Comparison of ENCODE assay signal across 40 mouse cellular contexts in the genomic region with DNA sequence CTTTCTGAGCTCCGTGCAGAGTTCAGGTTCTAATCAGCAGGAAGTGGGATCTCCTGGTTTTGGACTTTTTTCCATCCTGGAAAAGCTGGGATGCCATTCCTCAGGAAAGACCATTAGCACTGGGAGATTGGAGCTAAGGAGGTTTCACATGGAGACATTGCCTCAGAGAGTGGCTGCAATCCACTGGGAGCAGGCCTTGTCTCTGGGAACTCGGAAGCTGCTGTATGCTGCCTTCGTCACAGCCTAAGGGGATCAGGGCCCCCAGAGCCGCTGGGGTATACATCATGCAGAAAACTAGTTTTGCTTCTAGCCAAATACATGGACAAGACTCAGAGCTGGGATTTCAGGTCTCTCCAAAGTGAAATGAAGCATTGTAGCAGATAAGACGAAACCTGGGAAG. TPM values are rescaled to one million over a fixed set of nuclear protein-coding genes. Genes with fewer than 3 reads are reported as not detected.
"Had no signal": no experiment of that assay in that cellular context is flagged by ENCODE, and none has a peak within 500 bp of the region (broad histone marks: within the 10 kb centered on the region; RNA-seq: fewer than 3 reads in every experiment).

No protein-coding gene starts in this region.

- H3K4me2 ChIP-seq: heart, embryonic 11.5 days; heart, embryonic 12.5 days; heart, embryonic 13.5 days; heart, embryonic 15.5 days; hindbrain, embryonic 12.5 days; hindbrain, embryonic 13.5 days; hindbrain, embryonic 14.5 days; hindbrain, embryonic 15.5 days; intestine, embryonic 15.5 days; kidney, embryonic 15.5 days had no signal

- H3K4me1 ChIP-seq: heart, embryonic 15.5 days; hindbrain, embryonic 10.5 days; hindbrain, embryonic 12.5 days; hindbrain, embryonic 13.5 days; hindbrain, embryonic 15.5 days; intestine, embryonic 15.5 days had no signal

- H3K27me3 ChIP-seq: heart, embryonic 12.5 days; heart, embryonic 15.5 days; hindbrain, embryonic 12.5 days; hindbrain, embryonic 13.5 days; hindbrain, embryonic 15.5 days; intestine, embryonic 15.5 days had no signal

- H3K9ac ChIP-seq: heart, embryonic 12.5 days; heart, embryonic 13.5 days; heart, embryonic 15.5 days; hindbrain, embryonic 12.5 days; hindbrain, embryonic 13.5 days; hindbrain, embryonic 14.5 days; hindbrain, embryonic 15.5 days; intestine, embryonic 15.5 days; kidney, embryonic 15.5 days had no signal

- H3K27ac ChIP-seq: heart, embryonic 13.5 days; heart, embryonic 15.5 days; hindbrain, embryonic 10.5 days; hindbrain, embryonic 12.5 days; hindbrain, embryonic 13.5 days; hindbrain, embryonic 14.5 days; hindbrain, embryonic 15.5 days; hindbrain, postnatal 0 days; intestine, embryonic 15.5 days; kidney, embryonic 15.5 days; kidney, postnatal 0 days; layer of hippocampus, adult 2 months; left cerebral cortex, adult 2 months had no signal

- H3K36me3 ChIP-seq: heart, embryonic 12.5 days; heart, embryonic 13.5 days; heart, embryonic 15.5 days; hindbrain, embryonic 10.5 days; hindbrain, embryonic 12.5 days; hindbrain, embryonic 13.5 days; hindbrain, embryonic 15.5 days; intestine, embryonic 15.5 days; kidney, embryonic 15.5 days had no signal

- H3K9me3 ChIP-seq: heart, embryonic 12.5 days; heart, embryonic 13.5 days; heart, embryonic 15.5 days; hindbrain, embryonic 10.5 days; hindbrain, embryonic 12.5 days; hindbrain, embryonic 13.5 days; hindbrain, embryonic 15.5 days; intestine, embryonic 15.5 days; kidney, embryonic 15.5 days had no signal

- DNase-seq: heart, postnatal 10 days; heart, postnatal 14 days; heart, postnatal 36 days; heart, postnatal 4 days; kidney, adult 11 months; kidney, adult 18-20 months; kidney, adult 2 months; kidney, adult 8-10 months; kidney, adult 9 months; kidney, postnatal 10 days; kidney, postnatal 14 days; kidney, postnatal 25 days; kidney, postnatal 4 days; layer of hippocampus, adult 9-11 months; layer of hippocampus, postnatal 36 days had no signal

- H3K4me3 ChIP-seq: heart, embryonic 12.5 days; heart, embryonic 13.5 days; heart, embryonic 15.5 days; hindbrain, embryonic 10.5 days; hindbrain, embryonic 12.5 days; hindbrain, embryonic 13.5 days; hindbrain, embryonic 15.5 days; intestine, embryonic 15.5 days; kidney, embryonic 15.5 days; layer of hippocampus, adult 2 months; left cerebral cortex, adult 2 months had no signal

- ATAC-seq: hindbrain, embryonic 16.5 days; hindbrain, postnatal 0 days; inflammation-experienced regulatory T-cells, adult 6 months; intestine, embryonic 15.5 days; intestine, embryonic 16.5 days; intestine, postnatal 0 days had no signal

RNA-seq across cellular contexts. Expression of gene Them7, which starts 37.5 kb away (rescaled TPM):
- total RNA-seq: hindbrain, postnatal 0 days; layer of hippocampus, adult 18-20 months; layer of hippocampus, adult 2 months; layer of hippocampus, adult 8-10 months; layer of hippocampus, postnatal 10 days; layer of hippocampus, postnatal 14 days; layer of hippocampus, postnatal 25 days; layer of hippocampus, postnatal 36 days; left cerebral cortex, adult 18-20 months; left cerebral cortex, adult 2 months had no signal
- polyA plus RNA-seq: hindbrain, embryonic 14.5 days; inflammation-experienced regulatory T-cells, adult 6 months had no signal
